Mouse (Mus musculus): ENCODE measurements at regions not wholly inside any gene's neighbourhood (a gene's known extent, or its start where the extent isn't known, plus 50 kb on each side); places are given as distances from the start of the nearest gene placed in this dataset.

- TF ChIP-seq CTCF (IDR thresholded peaks at IDR 0.05; ENCODE audit: extremely low read depth, insufficient read depth, low read length) (no peak), POLR2A (IDR thresholded peaks at IDR 0.05; ENCODE audit: extremely low read depth, insufficient read depth, low read length) (no peak)
Measured at GRCm38 (mm10) chr8:54002948-54003347, 74.5 kb upstream of the Vegfc start.
